Mouse (Mus musculus) CH12.LX (cell line): ENCODE data around the gene Tmem147. TPM values are rescaled to one million over a fixed set of nuclear protein-coding genes. Genes with fewer than 3 reads are reported as not detected.

ENCODE experiments used
- DNase-seq: peaks from one replicate; pipeline ENCODE4 v3.0.0-alpha.2; 2013; ENCODE audit errors: extremely low read depth
- H3K27ac ChIP-seq: 2 replicates; pipeline ENCODE4 v1.5.1; 2012; ENCODE audit warnings: low read depth, mild to moderate bottlenecking, control low read depth, moderate library complexity; ENCODE audit not compliant: insufficient read depth
- H3K27me3 ChIP-seq: replicated peaks from 2 replicates; pipeline ENCODE3; 2012; ENCODE audit warnings: inconsistent platforms
- H3K36me3 ChIP-seq, 2 experiments: replicated peaks in 1 of 2; 2 replicates each; pipeline versions ENCODE3 to v1.6.1; 2012; ENCODE audit warnings: inconsistent platforms in 1 of 2, low read length in 1 of 2, mild to moderate bottlenecking in 1 of 2, mixed read lengths in 1 of 2, moderate library complexity in 1 of 2; ENCODE audit not compliant: control insufficient read depth in 1 of 2, insufficient read depth in 1 of 2
- H3K4me1 ChIP-seq, 2 experiments: 2 replicates each; pipeline ENCODE4 v1.6.1; 2012; ENCODE audit warnings: inconsistent platforms in 1 of 2, moderate library complexity in 1 of 2; ENCODE audit not compliant: insufficient read depth in 2 of 2, control insufficient read depth in 1 of 2
- H3K4me2 ChIP-seq: 2 replicates; pipeline ENCODE4 v1.6.1; 2012; ENCODE audit warnings: low read depth, mild to moderate bottlenecking, control low read depth; ENCODE audit not compliant: poor library complexity, insufficient read depth, severe bottlenecking
- H3K4me3 ChIP-seq, 3 experiments: fragments of 150-350 bp in 1 of 3; sonication (generic) in 1 of 3; replicated peaks in 1 of 3; 2 replicates each; pipeline versions ENCODE3 to v1.5.1; 2011 to 2012; ENCODE audit warnings: low read depth in 2 of 3, low read length in 2 of 3, mild to moderate bottlenecking in 2 of 3, moderate library complexity in 2 of 3, control low read depth in 1 of 3, improper control_type of control experiment in 1 of 3, inconsistent platforms in 1 of 3, mixed read lengths in 1 of 3; ENCODE audit not compliant: poor library complexity in 1 of 3
- H3K79me2 ChIP-seq: replicated peaks from 2 replicates; pipeline ENCODE4 v1.6.1; 2012; ENCODE audit warnings: mild to moderate bottlenecking, moderate library complexity; ENCODE audit not compliant: control insufficient read depth, poor library complexity, insufficient read depth, severe bottlenecking; ENCODE audit errors: extremely low read depth
- H3K9ac ChIP-seq: 2 replicates; pipeline ENCODE4 v1.6.1; 2012; ENCODE audit warnings: low read depth, mild to moderate bottlenecking, control low read depth, moderate library complexity; ENCODE audit not compliant: insufficient read depth
- H3K9me3 ChIP-seq: replicated peaks from 2 replicates; pipeline ENCODE3; 2012; ENCODE audit warnings: low read length, inconsistent platforms, mixed read lengths
- BHLHE40 ChIP-seq: IDR thresholded peaks from 2 replicates; pipeline ENCODE4 v1.6.1; 2011; ENCODE audit warnings: mild to moderate bottlenecking, low read depth, low read length, improper control_type of control experiment
- CHD1 ChIP-seq: IDR thresholded peaks from 2 replicates; pipeline ENCODE4 v1.6.1; 2012; ENCODE audit warnings: low read depth, low read length, improper control_type of control experiment, inconsistent platforms
- CTCF ChIP-seq, 2 experiments: IDR thresholded peaks in 1 of 2; conservative IDR thresholded peaks in 1 of 2; 2 replicates each; pipeline ENCODE4 v1.5.1; 2011 to 2012; ENCODE audit warnings: low read depth in 2 of 2, low read length in 2 of 2, improper control_type of control experiment in 1 of 2, inconsistent platforms in 1 of 2, mild to moderate bottlenecking in 1 of 2, moderate library complexity in 1 of 2
- ELF1 ChIP-seq: IDR thresholded peaks from 2 replicates; pipeline ENCODE4 v1.6.1; 2014; ENCODE audit warnings: low read depth, mild to moderate bottlenecking, inconsistent platforms, low read length, improper control_type of control experiment
- EP300 ChIP-seq: IDR thresholded peaks from 2 replicates; pipeline ENCODE4 v1.6.1; 2011; ENCODE audit warnings: low read length, improper control_type of control experiment
- ETS1 ChIP-seq: conservative IDR thresholded peaks from 2 replicates; pipeline ENCODE4 v1.6.1; 2012; ENCODE audit warnings: low read depth, mild to moderate bottlenecking, inconsistent platforms, low read length, improper control_type of control experiment, moderate library complexity
- JUND ChIP-seq: conservative IDR thresholded peaks from 2 replicates; pipeline ENCODE4 v1.6.1; 2011; ENCODE audit warnings: low read depth, low read length, improper control_type of control experiment
- MAFK ChIP-seq: IDR thresholded peaks from 2 replicates; pipeline ENCODE4 v1.6.1; 2011; ENCODE audit warnings: low read length, improper control_type of control experiment; ENCODE audit not compliant: insufficient replicate concordance
- MEF2A ChIP-seq: IDR thresholded peaks from 2 replicates; pipeline ENCODE4 v1.6.1; 2014; ENCODE audit warnings: low read depth, mild to moderate bottlenecking, inconsistent platforms, low read length, improper control_type of control experiment, borderline replicate concordance
- MXI1 ChIP-seq: IDR thresholded peaks from 2 replicates; pipeline ENCODE4 v1.6.1; 2011; ENCODE audit warnings: mild to moderate bottlenecking, low read depth, low read length, improper control_type of control experiment
- NELFE ChIP-seq: IDR thresholded peaks from 2 replicates; pipeline ENCODE4 v1.6.1; 2011; ENCODE audit warnings: low read depth, low read length, improper control_type of control experiment
- RAD21 ChIP-seq: IDR thresholded peaks from 2 replicates; pipeline ENCODE4 v1.6.1; 2011; ENCODE audit warnings: low read depth, mild to moderate bottlenecking, low read length, improper control_type of control experiment, moderate library complexity
- RCOR1 ChIP-seq: conservative IDR thresholded peaks from 2 replicates; pipeline ENCODE4 v1.6.1; 2012; ENCODE audit warnings: low read depth, mild to moderate bottlenecking, inconsistent platforms, low read length, improper control_type of control experiment
- SIN3A ChIP-seq: IDR thresholded peaks from 2 replicates; pipeline ENCODE4 v1.6.1; 2012; ENCODE audit warnings: low read length, improper control_type of control experiment, inconsistent platforms
- SMC3 ChIP-seq: IDR thresholded peaks from 2 replicates; pipeline ENCODE4 v1.6.1; 2011; ENCODE audit warnings: low read depth, low read length, improper control_type of control experiment
- TBP ChIP-seq: conservative IDR thresholded peaks from 2 replicates; pipeline ENCODE4 v1.6.1; 2011; ENCODE audit warnings: low read depth, low read length, improper control_type of control experiment
- TCF12 ChIP-seq: IDR thresholded peaks from 2 replicates; pipeline ENCODE4 v1.6.1; 2014; ENCODE audit warnings: low read depth, mild to moderate bottlenecking, inconsistent platforms, low read length, improper control_type of control experiment
- UBTF ChIP-seq: IDR thresholded peaks from 2 replicates; pipeline ENCODE4 v1.6.1; 2012; ENCODE audit warnings: low read depth, mild to moderate bottlenecking, inconsistent platforms, low read length, improper control_type of control experiment, moderate library complexity
- USF1 ChIP-seq: IDR thresholded peaks from 2 replicates; pipeline ENCODE4 v1.6.1; 2014; ENCODE audit warnings: low read depth, mild to moderate bottlenecking, inconsistent platforms, low read length, improper control_type of control experiment
- ZMIZ1 ChIP-seq: IDR thresholded peaks from 2 replicates; pipeline ENCODE4 v1.6.1; 2012; ENCODE audit warnings: low read depth, mild to moderate bottlenecking, inconsistent platforms, low read length, improper control_type of control experiment
- ZNF384 ChIP-seq: IDR thresholded peaks from 2 replicates; pipeline ENCODE4 v1.6.1; 2012; ENCODE audit warnings: low read depth, low read length, improper control_type of control experiment, inconsistent platforms
- dilution Hi-C: fragments of 300-500 bp; cut with MboI; formaldehyde crosslinking; loops from 2 replicates; pipeline ENCODE4 v1.14.3; 2020; ENCODE audit warnings: low sequenced_read_pairs; ENCODE audit not compliant: extremely low pct_unique_long_range_greater_than_20kb, extremely low pct_ligation_motif_present
- in situ Hi-C: fragments of 300-500 bp; cut with MboI; formaldehyde crosslinking; loops from 3 replicates; pipeline ENCODE4 v1.14.3; 2019; ENCODE audit warnings: low sequenced_read_pairs, low pct_ligation_motif_present, low pct_unique_long_range_greater_than_20kb, mixed read lengths
- polyA plus RNA-seq: library from polyadenylated mRNA; unstranded; fragments of >175 nt; gene quantifications from 2 replicates; pipeline ENCODE4 v1.2.1, GENCODE M21; 2012; ENCODE audit warnings: low read depth; ENCODE audit not compliant: insufficient read length
- total RNA-seq, 2 experiments: library from RNA; depleted of rRNA; stranded (reverse); fragments of 300-350 nt in 1 of 2; fragments of >200 nt in 1 of 2; gene quantifications; 2 replicates each; pipeline ENCODE4 v1.2.3; 2012 to 2014

Gene Tmem147
- total and polyA plus RNA-seq, 3 experiments, result 137 to 152 (median 149) TPM

DNA sequence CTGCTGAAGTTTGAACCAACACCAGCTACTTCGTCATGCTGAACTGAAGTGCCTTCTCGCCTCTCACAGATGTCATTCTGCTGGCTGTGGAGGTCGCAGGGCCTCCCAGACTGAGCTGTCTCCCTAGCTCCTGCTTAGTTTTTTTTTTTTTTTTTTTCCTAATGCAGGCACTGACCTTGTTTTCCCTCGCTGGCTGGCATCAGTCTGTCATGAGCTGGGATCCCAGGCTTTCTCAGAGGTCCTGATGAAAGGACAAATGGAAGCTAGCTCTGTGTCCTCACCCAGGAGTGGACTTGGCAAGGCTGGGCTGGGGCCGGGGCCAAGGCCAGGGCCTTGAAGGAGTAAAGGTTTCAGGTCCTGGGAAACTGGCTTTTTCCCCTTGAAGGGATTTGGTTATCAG is 47.4 kb downstream of the Tmem147 start:
- Histone ChIP-seq H3K4me1 (peaks cover 0 to under 1% of the 10 kb centered on the region in 2 experiments; a peak in 1 of 4 replicates), H3K27me3 (peaks cover 6% of the 10 kb centered on the region), H3K4me2 (no peak overlapping the region), H3K4me3 (no peak overlapping the region), H3K9me3 (peaks cover 6% of the 10 kb centered on the region), H3K27ac (no peak overlapping the region), H3K79me2 (no peaks in the 10 kb centered on the region), H3K9ac (no peak overlapping the region), H3K36me3 (no peaks in the 10 kb centered on the region)
- DNase-seq, result no peak
- in situ Hi-C loops, result no loop called here
- TF ChIP-seq TBP, result no peak
- no peak for TF ChIP-seq USF1
- no peak for TF ChIP-seq SIN3A
- TF ChIP-seq JUND, result no peak
- no peak for TF ChIP-seq NELFE
- TF ChIP-seq CHD1, result no peak
- no peak for TF ChIP-seq CTCF (conservative IDR thresholded peaks at IDR 0.05 in 1 of 2, IDR thresholded peaks at IDR 0.05 in 1 of 2; ENCODE audit: low read depth in 2 of 2, low read length in 2 of 2)
- no peak for TF ChIP-seq UBTF
- TF ChIP-seq RCOR1, result no peak
- TF ChIP-seq EP300, result no peak
- no peak for TF ChIP-seq ELF1
- no peak for TF ChIP-seq MEF2A
- no peak for TF ChIP-seq ZNF384
- TF ChIP-seq MAFK, result no peak
- TF ChIP-seq ETS1, result no peak
- no peak for TF ChIP-seq TCF12
- TF ChIP-seq BHLHE40, result no peak
- TF ChIP-seq SMC3, result no peak
- dilution Hi-C loops, result no loop called here

DNA sequence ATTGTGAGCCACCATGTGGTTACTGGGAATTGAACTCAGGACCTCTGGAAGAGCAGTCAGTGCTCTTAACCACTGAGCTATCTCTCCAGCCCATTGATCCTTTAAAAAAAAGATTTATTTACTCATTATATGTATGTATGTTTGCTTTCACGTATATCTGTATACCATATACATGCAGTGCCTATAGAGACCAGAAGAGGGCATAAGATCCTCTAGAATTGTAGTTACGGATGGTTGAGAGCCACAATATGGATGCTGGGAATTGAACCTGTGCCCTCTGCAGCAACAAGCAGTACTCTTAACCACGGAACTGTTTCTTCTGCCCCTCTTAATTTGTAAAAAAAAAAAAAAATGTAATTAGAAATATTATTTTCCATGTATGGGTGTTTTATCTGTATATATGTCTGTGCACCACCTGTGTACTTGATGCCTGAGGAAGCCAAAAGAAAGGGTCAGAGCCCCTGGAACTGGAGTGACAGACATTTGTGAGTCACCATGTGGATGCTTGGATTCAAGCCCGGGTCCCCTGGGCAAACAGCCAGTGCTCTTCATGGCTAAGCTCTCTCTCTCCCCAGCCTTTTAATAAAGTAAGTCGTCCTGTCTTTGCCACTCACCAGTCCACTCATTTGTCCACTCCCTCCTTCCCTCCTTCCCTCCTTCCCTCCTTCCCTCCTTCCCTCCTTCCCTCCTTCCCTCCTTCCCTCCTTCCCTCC is 50.9 kb downstream of the Tmem147 start:
- H3K9ac ChIP-seq, result no peak overlapping the region
- in situ Hi-C loops (loop anchor here (5.0 kb wide), 1 partner anchor 34 kb away; the partner anchor contains the start of gene Atp4a), dilution Hi-C loops (no loop called here)
- H3K79me2 ChIP-seq, result no peaks in the 10 kb centered on the region
- no peak for DNase-seq
- H3K4me2 ChIP-seq, result no peak overlapping the region
- no peak overlapping the region for H3K27ac ChIP-seq
- peaks cover 7% of the 10 kb centered on the region for H3K9me3 ChIP-seq
- peaks cover 0 to 4% of the 10 kb centered on the region in 2 experiments; a peak in 1 of 4 replicates for H3K4me1 ChIP-seq
- peaks cover 7% of the 10 kb centered on the region for H3K27me3 ChIP-seq
- no peak overlapping the region for H3K4me3 ChIP-seq
- no peaks in the 10 kb centered on the region for H3K36me3 ChIP-seq
- no peak for TF ChIP-seq TBP
- no peak for TF ChIP-seq MXI1
- TF ChIP-seq USF1, result no peak
- TF ChIP-seq MEF2A, result no peak
- no peak for TF ChIP-seq SIN3A
- peak in 1 of 2 experiments; percentile 24; a peak in 1 of 4 replicates for TF ChIP-seq CTCF (conservative IDR thresholded peaks at IDR 0.05 in 1 of 2, IDR thresholded peaks at IDR 0.05 in 1 of 2; ENCODE audit: low read depth in 2 of 2, low read length in 2 of 2)
- no peak for TF ChIP-seq ZMIZ1
- no peak for TF ChIP-seq ETS1
- TF ChIP-seq UBTF, result no peak
- TF ChIP-seq RCOR1, result no peak
- no peak for TF ChIP-seq CHD1
- TF ChIP-seq EP300, result no peak
- peak; percentile 13; the same call in 1 of the 2 replicates for TF ChIP-seq SMC3
- peak; percentile 9; the same call in 1 of the 2 replicates for TF ChIP-seq RAD21
